Mouse (Mus musculus) hindbrain, embryonic 11.5 days (tissue): ENCODE data around the gene Med21. TPM values are rescaled to one million over a fixed set of nuclear protein-coding genes. Genes with fewer than 3 reads are reported as not detected.

Source experiments
- ATAC-seq: fragments of 200-750 bp; cut with Nextera tagmentation; 2 replicates; pipeline ENCODE4 v1.8.0; 2017; ENCODE audit warnings: mild to moderate bottlenecking, moderate TSS enrichment, moderate library complexity; ENCODE audit not compliant: low FRiP score
- DNase-seq: peaks from one replicate; pipeline ENCODE4 v3.0.0-alpha.2; 2015; ENCODE audit warnings: low spot score
- H3K27ac ChIP-seq: fragments of 300-500 bp; sonication (generic); 2 replicates; pipeline ENCODE4 v1.5.1; 2014; ENCODE audit warnings: mild to moderate bottlenecking, low read depth, low read length
- H3K27me3 ChIP-seq: fragments of 300-500 bp; sonication (generic); 2 replicates; pipeline ENCODE4 v1.6.1; 2014; ENCODE audit warnings: mild to moderate bottlenecking, low read length, moderate library complexity, mixed read lengths; ENCODE audit not compliant: control insufficient read depth, insufficient read depth
- H3K36me3 ChIP-seq: fragments of 300-500 bp; sonication (generic); 2 replicates; pipeline ENCODE4 v1.6.1; 2014; ENCODE audit warnings: mild to moderate bottlenecking, low read length, moderate library complexity, mixed read lengths; ENCODE audit not compliant: control insufficient read depth, insufficient read depth
- H3K4me1 ChIP-seq: fragments of 300-500 bp; sonication (generic); replicated peaks from 2 replicates; pipeline ENCODE4 v1.6.1; 2014; ENCODE audit warnings: low read length, mixed read lengths; ENCODE audit not compliant: control insufficient read depth, insufficient read depth
- H3K4me2 ChIP-seq: fragments of 300-500 bp; sonication (generic); replicated peaks from 2 replicates; pipeline ENCODE4 v1.6.1; 2014; ENCODE audit warnings: mild to moderate bottlenecking, low read depth, low read length
- H3K4me3 ChIP-seq: fragments of 300-500 bp; sonication (generic); 2 replicates; pipeline ENCODE4 v1.5.1; 2014; ENCODE audit warnings: low read depth, low read length
- H3K9ac ChIP-seq: fragments of 300-500 bp; sonication (generic); 2 replicates; pipeline ENCODE4 v1.6.1; 2014; ENCODE audit warnings: low read depth, low read length
- H3K9me3 ChIP-seq: fragments of 300-500 bp; sonication (generic); 2 replicates; pipeline ENCODE4 v1.6.1; 2016; ENCODE audit warnings: low read length; ENCODE audit not compliant: control insufficient read depth
- WGBS: fragments of 180-500 bp; shearing (Covaris S2); extraction: QIAGEN DNeasy Blood & Tissue Kit; methylation state at CpG from one replicate; pipeline ENCODE4 v1.1.7; 2014; 5-methylcytosine and 5-hydroxymethylcytosine counted together
- polyA plus RNA-seq: library from polyadenylated mRNA; unstranded; fragments of >200 nt; fragmentation: Nextera tagmentation; extraction: Ambion mirVana; gene quantifications from 2 replicates; pipeline ENCODE4 v1.2.1, GENCODE M21; 2014

Gene Med21
- polyA plus RNA-seq, 1 experiment from 2014 or later = 132 TPM

- DNase-seq = no peak
- H3K4me2 ChIP-seq = no peak overlapping the region
These were observed 9.1 kb downstream of the Med21 start for GRCm38 (mm10) chr6:146651431-146651830.

DNA sequence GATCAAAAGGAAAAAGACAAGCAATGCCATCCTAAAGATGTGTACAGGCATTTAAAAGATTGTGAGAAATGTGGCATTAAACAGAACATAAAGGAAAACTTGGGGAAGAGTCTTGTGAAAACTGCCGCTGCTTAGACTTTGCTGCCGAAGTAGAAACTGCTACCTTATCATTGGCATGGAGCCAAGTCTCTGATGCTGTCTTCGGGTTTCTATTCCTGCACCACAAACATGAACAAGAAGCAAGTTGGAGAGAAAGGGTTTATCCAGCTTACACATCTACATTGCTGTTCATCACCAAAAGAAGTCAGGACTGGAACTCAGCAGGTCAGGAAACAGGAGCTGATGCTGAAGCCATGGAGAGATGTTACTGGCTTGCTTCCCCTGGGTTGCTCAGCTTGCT lies 10.8 kb downstream of the Med21 start:
- Histone ChIP-seq H3K36me3 (no peaks in the 10 kb centered on the region), H3K4me1 (no peaks in the 10 kb centered on the region), H3K4me2 (no peak overlapping the region), H3K4me3 (no peak overlapping the region), H3K9me3 (no peaks in the 10 kb centered on the region), H3K27me3 (no peaks in the 10 kb centered on the region), H3K27ac (no peak overlapping the region), H3K9ac (no peak overlapping the region)
- WGBS = 87% methylated on average over 3 of the region's 3 CpGs
- ATAC-seq (no peak), DNase-seq (no peak)

More at GRCm38 (mm10) chr6:146651431-146651830, 9.1 kb downstream of the Med21 start:
- ATAC-seq = no peak
- Histone ChIP-seq H3K4me1 (no peaks in the 10 kb centered on the region), H3K36me3 (no peaks in the 10 kb centered on the region), H3K4me3 (no peak overlapping the region), H3K27ac (no peak overlapping the region), H3K9me3 (no peaks in the 10 kb centered on the region), H3K27me3 (no peaks in the 10 kb centered on the region), H3K9ac (no peak overlapping the region)

GRCm38 (mm10) chr6:146660591-146660990 lies 18.2 kb downstream of the Med21 start:
- Histone ChIP-seq H3K4me1 (no peaks in the 10 kb centered on the region), H3K9ac (no peak overlapping the region), H3K4me3 (no peak overlapping the region), H3K9me3 (no peaks in the 10 kb centered on the region), H3K4me2 (no peak overlapping the region), H3K36me3 (no peaks in the 10 kb centered on the region), H3K27ac (no peak overlapping the region), H3K27me3 (no peaks in the 10 kb centered on the region)
- DNase-seq = peak; percentile 19
- ATAC-seq = no peak
- WGBS = 78% methylated on average over 2 of the region's 2 CpGs

DNA sequence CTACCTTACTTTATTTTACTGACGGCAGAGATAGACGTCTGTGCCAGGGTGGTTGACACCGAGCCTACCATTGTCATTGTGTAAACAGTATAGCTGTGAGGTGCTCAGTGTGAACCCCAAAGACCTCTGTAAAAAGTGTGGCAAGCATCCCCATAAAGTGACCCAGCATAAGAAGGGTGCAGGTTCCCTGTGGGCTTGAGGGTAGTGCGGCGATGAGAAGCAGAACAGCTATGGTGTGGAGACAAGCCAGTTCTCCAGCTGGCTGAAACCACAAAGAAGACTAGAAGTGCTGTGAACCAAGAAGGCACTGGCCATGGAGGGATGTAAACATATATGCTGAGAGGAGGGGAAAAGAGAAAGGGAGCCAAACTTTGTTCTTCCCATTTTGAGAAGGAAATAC lies 19.3 kb downstream of the Med21 start:
- 87% methylated on average over 5 of the region's 5 CpGs for WGBS

GRCm38 (mm10) chr6:146662679-146663078 lies 20.3 kb downstream of the Med21 start:
- H3K4me3 ChIP-seq = no peak overlapping the region
- H3K27me3 ChIP-seq = no peaks in the 10 kb centered on the region
- no peaks in the 10 kb centered on the region for H3K36me3 ChIP-seq
- H3K4me2 ChIP-seq = no peak overlapping the region
- no peak overlapping the region for H3K9ac ChIP-seq
- ATAC-seq (no peak), DNase-seq (peak; percentile 55)
- no peaks in the 10 kb centered on the region for H3K4me1 ChIP-seq
- WGBS = 34% methylated on average over 5 of the region's 5 CpGs
- H3K27ac ChIP-seq = no peak overlapping the region
- H3K9me3 ChIP-seq = no peaks in the 10 kb centered on the region

More for the DNA sequence above, 19.3 kb downstream of the Med21 start:
- Histone ChIP-seq H3K27ac (no peak overlapping the region), H3K9ac (no peak overlapping the region), H3K27me3 (no peaks in the 10 kb centered on the region), H3K4me3 (no peak overlapping the region), H3K4me2 (no peak overlapping the region), H3K36me3 (no peaks in the 10 kb centered on the region), H3K9me3 (no peaks in the 10 kb centered on the region), H3K4me1 (no peaks in the 10 kb centered on the region)
- ATAC-seq (no peak), DNase-seq (no peak)

DNA sequence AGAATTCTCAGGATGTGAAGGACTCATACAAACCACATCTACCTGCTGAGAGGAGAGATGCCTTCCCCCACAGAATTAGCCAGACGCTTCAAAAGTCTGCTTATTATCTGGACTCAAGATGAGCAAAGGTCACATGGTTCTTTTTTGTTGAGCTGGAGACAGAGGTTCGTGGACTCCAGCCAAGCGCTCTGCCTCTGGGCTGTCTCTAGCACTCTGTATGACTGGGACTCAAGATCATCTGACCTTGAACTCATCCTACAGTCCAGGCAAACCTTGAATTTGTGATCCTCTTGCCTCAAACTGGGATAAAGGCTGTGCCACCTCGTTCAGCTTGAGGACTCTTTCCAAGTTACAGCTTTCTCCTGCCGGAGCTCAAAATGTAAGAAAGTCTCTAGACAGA lies 21.8 kb downstream of the Med21 start:
- no peaks in the 10 kb centered on the region for H3K4me1 ChIP-seq
- no peaks in the 10 kb centered on the region for H3K9me3 ChIP-seq
- no peak overlapping the region for H3K4me2 ChIP-seq
- H3K36me3 ChIP-seq = no peaks in the 10 kb centered on the region
- H3K27ac ChIP-seq = no peak overlapping the region
- no peak for DNase-seq
- no peaks in the 10 kb centered on the region for H3K27me3 ChIP-seq
- H3K4me3 ChIP-seq = no peak overlapping the region
- ATAC-seq = no peak
- WGBS = 75% methylated on average over 5 of the region's 5 CpGs
- H3K9ac ChIP-seq = no peak overlapping the region

- ATAC-seq = no peak
- Histone ChIP-seq H3K36me3 (no peaks in the 10 kb centered on the region), H3K27me3 (no peaks in the 10 kb centered on the region), H3K9me3 (no peaks in the 10 kb centered on the region), H3K9ac (no peak overlapping the region), H3K27ac (no peak overlapping the region), H3K4me2 (no peak overlapping the region), H3K4me3 (no peak overlapping the region), H3K4me1 (no peaks in the 10 kb centered on the region)
- WGBS = 94% methylated on average over 5 of the region's 5 CpGs
- DNase-seq = no peak
These were observed 22.6 kb downstream of the Med21 start for GRCm38 (mm10) chr6:146664917-146665316.

- no peak overlapping the region for H3K27ac ChIP-seq
- DNase-seq (no peak), ATAC-seq (no peak)
- H3K36me3 ChIP-seq = no peaks in the 10 kb centered on the region
- no peak overlapping the region for H3K4me3 ChIP-seq
- H3K4me2 ChIP-seq = no peak overlapping the region
- no peaks in the 10 kb centered on the region for H3K4me1 ChIP-seq
- 84% methylated on average over 2 of the region's 2 CpGs for WGBS
- H3K9ac ChIP-seq = no peak overlapping the region
- no peaks in the 10 kb centered on the region for H3K9me3 ChIP-seq
- no peaks in the 10 kb centered on the region for H3K27me3 ChIP-seq
These were observed 23.1 kb downstream of the Med21 start for GRCm38 (mm10) chr6:146665408-146665807.

DNA sequence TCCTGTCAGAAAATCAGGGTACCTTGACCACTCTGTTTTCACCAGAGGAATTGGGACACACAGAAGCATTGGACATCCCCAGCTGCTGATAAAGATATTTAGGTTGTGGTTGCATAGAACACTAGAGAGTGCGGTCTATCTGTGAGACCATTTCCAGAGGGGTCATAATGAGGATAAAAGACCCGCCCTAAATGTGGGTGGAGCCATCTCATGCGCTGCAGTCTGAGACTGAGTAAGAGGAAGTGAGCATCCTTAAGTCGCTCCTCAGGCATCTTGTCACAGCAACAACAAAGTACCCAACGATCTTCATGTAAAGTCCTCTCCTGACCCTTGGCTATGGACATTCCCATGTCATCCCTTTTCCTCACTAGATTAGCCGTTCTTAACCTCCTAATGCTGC lies 24.5 kb downstream of the Med21 start:
- Histone ChIP-seq H3K36me3 (no peaks in the 10 kb centered on the region), H3K9me3 (no peaks in the 10 kb centered on the region), H3K4me3 (no peak overlapping the region), H3K27me3 (no peaks in the 10 kb centered on the region), H3K4me2 (no peak overlapping the region), H3K27ac (no peak overlapping the region), H3K9ac (no peak overlapping the region), H3K4me1 (no peaks in the 10 kb centered on the region)
- ATAC-seq (no peak), DNase-seq (no peak)
- WGBS = 85% methylated on average over 6 of the region's 6 CpGs
